Mouse (Mus musculus) left cerebral cortex, adult 2 months (tissue): ENCODE results near the gene Armh2. TPM values are rescaled to one million over a fixed set of nuclear protein-coding genes. Genes with fewer than 3 reads are reported as not detected.

ENCODE experiments used
- DNase-seq, 2 experiments: peaks; one replicate each; pipeline ENCODE4 v3.0.0; 2021 to 2022; ENCODE audit warnings: low spot score in 2 of 2, mixed read lengths in 1 of 2; ENCODE audit errors: extremely low spot score in 1 of 2
- H3K27ac ChIP-seq: fragments of 200-600 bp; 2 replicates; pipeline ENCODE4 v1.8.1; 2022
- H3K4me3 ChIP-seq: fragments of 200-600 bp; 2 replicates; pipeline ENCODE4 v1.8.1; 2022
- CTCF ChIP-seq: fragments of 200-600 bp; IDR thresholded peaks from 2 replicates; pipeline ENCODE4 v1.8.1; 2022; ENCODE audit warnings: antibody characterized with exemption, mild to moderate bottlenecking, moderate library complexity
- intact Hi-C: fragments of 180-260 bp; cut with DNase I; formaldehyde crosslinking; loops from one replicate; pipeline ENCODE4 v1.15.1; 2025
- total RNA-seq, 2 experiments: library from RNA; stranded (reverse); gene quantifications; 2 replicates each; pipeline ENCODE4 v1.2.3; 2021

Gene Armh2
- total RNA-seq, 2 experiments from 2014 or later, result not detected

DNA sequence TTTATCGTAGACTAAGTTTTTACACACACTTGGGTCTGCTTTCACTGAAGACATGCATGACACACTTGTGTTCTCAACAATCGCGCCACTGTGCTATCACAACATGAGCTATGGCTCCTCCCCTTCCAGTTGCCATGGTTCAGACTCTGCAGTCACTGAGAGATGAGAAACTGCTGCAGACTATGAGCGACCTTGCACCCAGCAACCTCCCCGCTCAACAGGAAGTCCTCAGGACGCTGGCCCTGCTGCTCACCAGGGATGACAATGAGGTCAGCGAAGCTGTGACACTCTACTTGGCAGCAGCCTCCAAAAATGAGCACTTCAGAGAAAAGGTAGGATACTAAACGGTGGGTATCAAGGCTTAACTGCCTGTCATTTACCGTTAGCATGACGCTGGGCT is 19.5 kb upstream of the Armh2 start:
- no peak overlapping the region for H3K4me3 ChIP-seq
- TF ChIP-seq CTCF, result no peak
- H3K27ac ChIP-seq, result no peak overlapping the region
- no peak for DNase-seq
- intact Hi-C loops, result no loop called here

DNA sequence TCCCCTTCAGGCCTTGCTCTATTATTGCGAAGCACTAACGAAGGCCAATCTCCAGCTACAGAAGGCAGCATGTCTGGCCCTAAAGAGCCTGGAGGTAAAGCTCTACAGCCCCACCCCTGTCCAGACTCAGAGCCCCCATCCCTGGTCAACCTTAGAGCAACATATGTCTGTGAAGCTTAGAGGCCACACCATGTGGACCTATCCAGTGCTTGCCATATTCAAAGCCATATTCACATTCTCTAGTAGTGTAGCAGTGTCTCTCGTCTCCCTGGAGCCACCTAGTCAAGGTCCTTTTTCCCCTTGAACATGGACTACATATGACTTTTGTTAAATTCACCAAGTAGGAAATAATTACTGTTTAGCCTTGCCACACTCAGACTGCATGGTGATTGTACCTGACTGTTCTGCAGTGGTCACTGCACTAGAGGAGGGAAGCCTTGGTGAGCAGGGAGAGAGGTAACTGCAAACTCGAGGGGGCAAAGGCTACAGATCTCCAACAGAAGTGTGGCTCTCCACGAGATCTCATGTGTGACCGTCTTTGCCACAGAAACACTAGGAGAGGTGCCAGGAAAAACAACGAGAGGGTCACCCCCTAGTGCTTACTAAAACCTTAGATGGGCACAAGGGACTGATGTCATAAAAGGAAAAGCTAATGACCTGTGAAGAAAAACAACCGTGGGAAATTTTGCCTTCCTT is 17.2 kb upstream of the Armh2 start:
- no peak for TF ChIP-seq CTCF
- intact Hi-C loops, result no loop called here
- no peak for DNase-seq
- H3K27ac ChIP-seq, result no peak overlapping the region
- no peak overlapping the region for H3K4me3 ChIP-seq

DNA sequence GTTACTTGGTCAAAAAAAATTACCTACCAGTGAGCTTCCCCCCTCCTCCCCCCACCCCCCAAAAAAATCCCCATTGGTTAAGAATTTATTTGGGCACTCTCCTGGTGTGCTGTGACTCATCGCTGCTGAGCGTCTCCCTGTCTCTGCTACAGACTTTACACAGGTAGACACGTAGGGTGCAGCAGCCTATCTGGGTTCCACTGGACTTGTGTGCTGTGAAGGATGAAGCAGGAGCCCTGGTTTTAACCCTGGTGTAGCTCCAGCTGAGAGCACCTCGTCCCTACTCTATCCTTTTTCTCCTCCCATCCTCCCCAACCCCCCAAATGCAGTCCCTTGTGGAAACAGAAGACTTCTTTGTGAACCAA is 16.7 kb upstream of the Armh2 start:
- no peak for DNase-seq
- intact Hi-C loops, result no loop called here
- Histone ChIP-seq H3K4me3 (no peak overlapping the region), H3K27ac (no peak overlapping the region)
- TF ChIP-seq CTCF, result no peak

DNA sequence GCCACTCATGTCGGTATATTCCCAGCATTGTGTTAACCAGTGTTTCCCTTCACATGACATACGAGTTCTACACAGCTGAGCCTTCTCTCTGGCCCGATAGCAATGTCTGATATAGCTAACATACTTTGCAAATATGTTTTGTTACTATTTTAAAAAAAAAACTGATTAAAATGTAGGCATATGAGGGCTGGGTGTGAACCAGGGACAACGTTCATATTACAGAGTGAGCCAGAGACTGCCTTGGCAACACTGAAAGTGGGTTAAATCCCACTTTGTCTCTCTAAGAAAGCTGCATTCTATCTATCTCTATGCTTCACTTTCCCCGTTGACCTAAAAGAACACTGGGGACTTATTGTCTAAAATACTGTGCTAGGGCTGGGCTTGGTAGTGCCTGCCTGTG is 11.9 kb upstream of the Armh2 start:
- intact Hi-C loops, result no loop called here

DNA sequence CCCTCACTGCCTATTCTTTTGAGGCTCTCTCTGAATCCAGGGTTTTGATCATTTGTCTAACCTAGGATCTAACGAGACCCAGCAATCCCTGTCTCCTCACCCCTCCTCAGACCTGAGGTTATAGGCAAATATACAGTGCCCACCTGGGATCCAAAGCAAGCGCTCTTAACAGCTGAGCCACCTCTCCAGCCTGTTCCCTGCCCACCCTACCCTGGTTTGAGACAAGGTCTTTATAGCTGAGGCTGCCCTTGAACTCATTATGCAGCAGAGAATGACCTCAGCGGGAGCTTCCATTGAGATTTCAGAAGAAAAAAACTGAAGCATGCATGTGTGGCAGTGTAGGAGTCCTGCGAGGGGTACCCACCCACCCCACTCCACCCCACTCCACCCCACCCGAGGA is 6.5 kb upstream of the Armh2 start:
- Histone ChIP-seq H3K27ac (no peak overlapping the region), H3K4me3 (no peak overlapping the region)
- no peak for DNase-seq
- intact Hi-C loops, result no loop called here
- no peak for TF ChIP-seq CTCF

More for the DNA sequence above, 11.9 kb upstream of the Armh2 start:
- TF ChIP-seq CTCF, result no peak
- H3K4me3 ChIP-seq, result no peak overlapping the region
- DNase-seq, result no peak
- no peak overlapping the region for H3K27ac ChIP-seq

DNA sequence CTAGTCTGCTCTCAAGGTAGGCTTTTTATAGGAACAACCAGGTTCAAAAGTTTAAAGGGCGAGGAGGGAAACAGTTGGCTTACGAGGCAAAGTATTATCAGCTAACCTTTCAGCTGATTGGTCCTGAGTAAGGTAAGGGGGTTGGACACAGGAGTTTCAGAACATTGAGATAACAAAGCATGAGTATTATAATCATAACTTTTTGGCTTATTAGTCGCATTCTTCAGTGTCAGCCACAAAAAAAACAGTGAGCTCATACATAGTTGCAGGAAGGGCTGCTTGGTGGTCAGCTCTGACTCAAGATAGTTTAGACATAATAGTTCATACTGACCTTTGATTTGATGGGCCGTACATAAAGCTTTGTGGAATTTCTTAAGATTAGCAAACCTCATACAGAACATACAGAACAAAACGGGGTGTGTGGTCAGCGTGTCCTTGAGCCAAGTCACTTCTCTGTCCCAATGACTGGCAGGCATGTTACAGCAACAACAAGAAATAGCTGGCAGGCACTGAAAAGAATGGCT is 5.4 kb upstream of the Armh2 start:
- Histone ChIP-seq H3K4me3 (no peak overlapping the region), H3K27ac (no peak overlapping the region)
- TF ChIP-seq CTCF, result no peak
- intact Hi-C loops, result no loop called here
- DNase-seq, result no peak

DNA sequence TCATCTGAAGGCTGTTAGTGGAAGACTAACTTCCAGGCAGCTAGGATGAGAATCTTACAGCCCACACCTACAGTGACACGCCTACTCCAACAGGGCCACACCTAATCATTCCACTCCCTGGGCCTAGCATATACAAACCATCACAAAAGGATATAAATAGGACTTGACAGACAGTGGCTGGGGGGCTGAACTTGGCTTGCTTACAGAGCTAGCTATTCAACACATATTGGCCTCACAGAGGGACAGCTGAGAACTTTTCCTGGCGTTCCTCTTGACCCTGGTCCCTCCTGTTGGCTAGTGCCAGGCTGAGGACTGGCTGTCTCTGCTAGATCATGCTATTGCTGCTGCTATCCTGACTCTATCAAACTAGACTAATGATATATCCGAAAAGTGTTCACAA is 6.8 kb downstream of the Armh2 start:
- H3K4me3 ChIP-seq, result no peak overlapping the region
- no peak overlapping the region for H3K27ac ChIP-seq
- no peak for DNase-seq
- TF ChIP-seq CTCF, result no peak
- intact Hi-C loops, result no loop called here

DNA sequence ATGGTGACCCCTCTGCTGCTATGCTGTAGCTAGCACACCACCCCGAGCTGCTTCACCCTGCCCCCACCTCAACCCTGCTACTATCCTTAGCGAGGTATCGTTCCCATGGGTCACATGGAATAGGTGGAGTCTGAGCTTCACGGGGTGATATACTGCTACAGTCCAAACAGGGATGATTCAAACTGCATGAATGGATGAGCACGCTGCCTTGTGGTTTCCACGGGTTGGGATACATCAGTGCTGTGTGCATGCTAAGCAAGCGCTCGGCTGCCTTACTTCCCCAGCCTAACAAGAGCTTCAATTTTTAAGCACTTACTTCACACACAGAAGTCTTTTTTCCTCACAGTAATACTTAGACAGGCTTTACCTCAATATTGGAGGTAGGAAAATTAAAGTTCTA is 9.8 kb downstream of the Armh2 start:
- intact Hi-C loops, result no loop called here
- DNase-seq, result no peak
- Histone ChIP-seq H3K4me3 (no peak overlapping the region), H3K27ac (no peak overlapping the region)
- no peak for TF ChIP-seq CTCF

DNA sequence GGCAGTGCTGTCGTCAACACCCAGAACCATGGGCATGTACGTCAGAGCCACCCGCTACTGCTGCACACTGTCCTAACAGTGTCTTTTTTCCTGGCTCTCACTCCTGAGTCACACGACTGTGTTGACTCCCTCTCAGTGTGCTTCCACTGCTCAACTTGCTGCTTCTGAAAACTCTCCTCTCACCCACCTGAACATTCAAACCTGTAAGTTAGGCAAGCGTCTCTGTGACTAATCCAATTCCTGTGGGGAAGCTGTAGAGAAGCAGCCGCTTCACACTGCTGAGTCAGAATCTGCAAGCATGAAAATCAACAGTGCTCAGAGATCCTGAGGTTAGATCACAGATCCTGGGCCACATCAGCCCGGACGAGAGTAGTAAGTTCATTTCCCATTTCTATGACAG is 10.4 kb downstream of the Armh2 start:
- TF ChIP-seq CTCF, result no peak
- Histone ChIP-seq H3K4me3 (no peak overlapping the region), H3K27ac (no peak overlapping the region)
- intact Hi-C loops, result no loop called here
- peak in 1 of 2 experiments; percentile 22 for DNase-seq

DNA sequence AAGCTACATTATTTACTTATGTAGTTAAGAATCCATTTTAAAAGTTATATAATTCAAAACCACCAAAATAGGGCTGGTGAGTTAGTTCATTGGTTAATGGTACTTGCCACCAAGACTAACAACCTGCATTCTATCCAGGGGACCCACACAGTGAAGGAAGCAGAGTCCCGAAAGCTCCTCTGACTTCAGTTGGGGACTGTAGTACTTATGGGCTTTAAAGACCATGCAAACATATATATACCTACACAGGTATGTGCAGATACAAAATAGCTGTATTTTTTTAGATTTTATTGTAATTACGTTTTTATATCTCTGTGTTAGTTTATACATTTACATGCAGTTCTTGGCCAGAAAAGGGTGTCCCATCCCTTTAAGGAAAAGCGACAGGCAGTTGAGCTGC is 15.7 kb downstream of the Armh2 start:
- intact Hi-C loops, result no loop called here
- no peak overlapping the region for H3K27ac ChIP-seq
- no peak for DNase-seq
- H3K4me3 ChIP-seq, result no peak overlapping the region
- TF ChIP-seq CTCF, result no peak

DNA sequence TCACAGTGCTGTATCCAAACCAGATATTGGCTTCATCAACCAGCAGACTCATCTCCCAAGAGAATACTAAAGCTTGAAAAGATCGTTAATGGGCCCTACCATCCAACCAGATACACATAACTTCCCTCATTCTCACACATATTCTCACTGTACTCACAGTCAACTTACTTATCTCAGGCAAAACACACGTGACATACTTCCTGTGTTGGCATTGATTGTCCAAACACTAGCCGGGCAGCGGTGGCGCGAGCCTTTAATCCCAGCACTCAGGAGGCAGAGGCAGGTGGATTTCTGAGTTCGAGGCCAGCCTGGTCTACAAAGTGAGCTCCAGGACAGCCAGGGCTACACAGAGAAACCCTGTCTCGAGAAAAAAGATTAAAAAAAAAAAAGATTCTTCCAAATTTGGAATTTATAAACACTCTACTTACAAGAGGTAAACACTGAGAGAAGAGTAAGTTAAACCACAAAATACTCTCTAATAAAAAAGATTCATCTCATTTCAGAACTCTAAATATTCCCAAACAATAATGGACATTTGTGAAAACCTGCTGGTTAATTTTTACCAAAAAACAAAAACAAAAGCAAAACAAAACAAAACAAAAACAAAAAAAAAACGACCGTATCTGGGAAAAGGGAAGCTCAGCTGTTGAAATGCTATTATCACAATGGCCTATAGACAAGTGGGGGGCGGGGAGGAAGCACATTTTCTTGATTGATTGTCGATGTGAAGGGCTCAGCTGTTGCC is 17.0 kb downstream of the Armh2 start:
- Histone ChIP-seq H3K4me3 (no peak overlapping the region), H3K27ac (no peak overlapping the region)
- DNase-seq, result no peak
- intact Hi-C loops, result no loop called here
- TF ChIP-seq CTCF, result no peak

DNA sequence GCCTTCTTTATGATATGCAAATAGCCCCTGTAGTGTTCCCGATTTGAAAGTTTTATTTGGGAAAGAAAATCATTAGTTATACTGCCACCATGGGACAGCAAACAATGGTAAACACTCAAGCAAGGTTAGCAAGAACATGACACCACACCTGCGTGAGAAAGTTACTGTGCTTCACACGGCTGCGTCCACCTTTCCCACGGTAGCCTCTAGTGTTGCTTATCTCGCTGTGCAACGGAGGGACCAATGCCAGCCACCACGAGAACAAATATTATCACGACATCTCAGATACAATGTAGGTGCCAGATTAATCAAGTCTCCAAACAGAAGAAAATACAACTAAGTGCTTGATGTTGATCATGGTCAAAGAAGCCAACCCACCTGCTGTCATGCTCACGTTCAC is 18.4 kb downstream of the Armh2 start:
- no peak for DNase-seq
- no peak for TF ChIP-seq CTCF
- intact Hi-C loops, result no loop called here
- H3K27ac ChIP-seq, result no peak overlapping the region
- H3K4me3 ChIP-seq, result no peak overlapping the region
